Mouse (Mus musculus) midbrain, embryonic 13.5 days (tissue): ENCODE measurements at regions not wholly inside any gene's neighbourhood (a gene's known extent, or its start where the extent isn't known, plus 50 kb on each side); places are given as distances from the start of the nearest gene placed in this dataset.

Experiments used
- ATAC-seq: fragments of 200-750 bp; cut with Nextera tagmentation; 2 replicates; pipeline ENCODE4 v1.8.0; 2017; ENCODE audit warnings: mild to moderate bottlenecking, moderate TSS enrichment, moderate library complexity
- H3K27ac ChIP-seq: fragments of 300-500 bp; sonication (generic); 2 replicates; pipeline ENCODE4 v1.5.1; 2015; ENCODE audit warnings: inconsistent platforms, mild to moderate bottlenecking, moderate library complexity
- H3K27me3 ChIP-seq: fragments of 300-500 bp; sonication (generic); 2 replicates; pipeline ENCODE4 v1.6.1; 2015; ENCODE audit warnings: mild to moderate bottlenecking, inconsistent platforms
- H3K36me3 ChIP-seq: fragments of 300-500 bp; sonication (generic); 2 replicates; pipeline ENCODE4 v1.6.1; 2015; ENCODE audit warnings: mild to moderate bottlenecking, inconsistent platforms
- H3K4me1 ChIP-seq: fragments of 300-500 bp; sonication (generic); replicated peaks from 2 replicates; pipeline ENCODE4 v1.6.1; 2015; ENCODE audit warnings: inconsistent platforms
- H3K4me2 ChIP-seq: fragments of 300-500 bp; sonication (generic); replicated peaks from 2 replicates; pipeline ENCODE4 v1.6.1; 2015; ENCODE audit warnings: moderate library complexity, mild to moderate bottlenecking, inconsistent platforms
- H3K4me3 ChIP-seq: fragments of 300-500 bp; sonication (generic); replicated peaks from 2 replicates; pipeline ENCODE4 v1.5.1; 2015; ENCODE audit warnings: mild to moderate bottlenecking, inconsistent platforms
- H3K9ac ChIP-seq: fragments of 300-500 bp; sonication (generic); replicated peaks from 2 replicates; pipeline ENCODE4 v1.6.1; 2015; ENCODE audit warnings: mild to moderate bottlenecking, inconsistent platforms
- H3K9me3 ChIP-seq: fragments of 300-500 bp; sonication (generic); 2 replicates; pipeline ENCODE4 v1.6.1; 2016; ENCODE audit warnings: mild to moderate bottlenecking, inconsistent platforms
- WGBS: fragments of 180-500 bp; shearing (Covaris S2); methylation state at CpG from one replicate; pipeline ENCODE4 v1.1.7; 2015; 5-methylcytosine and 5-hydroxymethylcytosine counted together

DNA sequence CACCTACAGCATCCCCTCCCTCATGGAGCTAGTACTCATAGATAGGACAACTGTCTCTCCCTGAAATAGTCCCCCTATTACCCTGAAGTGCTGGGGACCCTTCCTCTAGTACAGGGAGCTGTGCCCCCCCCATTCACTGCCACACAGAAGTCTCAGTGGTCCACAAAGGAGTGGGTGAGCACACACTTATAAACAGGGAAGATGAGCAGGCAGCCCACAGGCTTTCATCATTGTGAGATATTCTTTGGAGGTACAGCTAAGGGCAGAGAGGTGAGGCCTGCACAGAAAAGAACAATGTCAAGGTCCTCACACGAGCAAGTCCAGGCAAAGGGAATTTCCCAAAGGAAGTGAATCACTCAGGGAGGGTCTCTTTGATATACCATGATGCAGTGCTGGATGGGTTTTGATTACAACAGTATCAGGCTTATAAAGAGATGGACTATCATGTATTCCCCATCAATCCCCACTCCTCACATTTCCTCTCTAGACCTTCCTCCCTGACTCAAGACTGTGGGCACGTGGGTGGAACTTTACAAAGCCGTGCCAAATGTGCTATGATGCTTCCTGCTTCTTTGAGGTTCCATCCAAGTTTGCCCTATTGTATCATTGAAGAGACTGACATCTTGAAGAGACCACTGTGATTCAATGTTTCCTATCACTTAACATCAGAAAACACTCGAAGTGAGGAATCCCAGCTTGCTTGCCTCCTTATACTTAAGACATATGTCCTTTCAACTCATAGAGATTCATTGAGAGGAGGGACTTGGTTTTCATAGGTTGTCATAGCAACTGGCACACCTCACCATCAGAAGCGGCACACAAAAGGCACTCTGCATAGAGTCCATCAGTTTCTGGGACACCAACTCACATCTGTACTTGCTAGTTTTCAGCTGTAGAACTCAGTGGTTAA lies 104.2 kb upstream of the Bcl6 start:
- ATAC-seq = no peak
- Histone ChIP-seq H3K27me3 (no peaks in the 10 kb centered on the region), H3K9ac (no peak overlapping the region), H3K9me3 (no peaks in the 10 kb centered on the region), H3K4me2 (no peak overlapping the region), H3K27ac (no peak overlapping the region), H3K4me1 (no peaks in the 10 kb centered on the region), H3K36me3 (no peaks in the 10 kb centered on the region), H3K4me3 (no peak overlapping the region)
- 85% methylated on average over 5 of the region's 5 CpGs for whole genome bisulfite sequencing

DNA sequence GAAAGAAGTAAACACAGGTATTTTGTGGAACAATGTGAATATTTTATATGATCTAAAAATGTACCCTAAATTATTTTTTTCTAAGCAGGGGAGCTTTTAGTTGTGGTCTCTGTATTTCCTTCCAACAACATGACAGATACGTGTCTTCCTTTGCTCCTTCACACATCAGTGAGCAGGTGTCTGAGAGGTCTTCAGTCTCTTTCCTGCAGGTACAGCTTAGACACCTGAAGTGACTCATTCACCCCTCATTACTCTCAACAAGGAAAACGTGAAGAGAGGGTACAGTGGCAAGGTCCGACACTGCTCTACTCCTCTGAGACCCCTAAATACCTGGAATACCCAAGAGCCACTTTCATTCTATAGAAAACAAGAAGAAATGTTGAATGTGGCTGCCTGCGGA lies 103.5 kb upstream of the Bcl6 start:
- H3K36me3 ChIP-seq = no peaks in the 10 kb centered on the region
- no peak overlapping the region for H3K27ac ChIP-seq
- H3K4me3 ChIP-seq = no peak overlapping the region
- H3K4me1 ChIP-seq = no peaks in the 10 kb centered on the region
- H3K9ac ChIP-seq = no peak overlapping the region
- no peak for ATAC-seq
- no peaks in the 10 kb centered on the region for H3K9me3 ChIP-seq
- no peak overlapping the region for H3K4me2 ChIP-seq
- H3K27me3 ChIP-seq = no peaks in the 10 kb centered on the region
- WGBS = 82% methylated on average over 4 of the region's 4 CpGs

DNA sequence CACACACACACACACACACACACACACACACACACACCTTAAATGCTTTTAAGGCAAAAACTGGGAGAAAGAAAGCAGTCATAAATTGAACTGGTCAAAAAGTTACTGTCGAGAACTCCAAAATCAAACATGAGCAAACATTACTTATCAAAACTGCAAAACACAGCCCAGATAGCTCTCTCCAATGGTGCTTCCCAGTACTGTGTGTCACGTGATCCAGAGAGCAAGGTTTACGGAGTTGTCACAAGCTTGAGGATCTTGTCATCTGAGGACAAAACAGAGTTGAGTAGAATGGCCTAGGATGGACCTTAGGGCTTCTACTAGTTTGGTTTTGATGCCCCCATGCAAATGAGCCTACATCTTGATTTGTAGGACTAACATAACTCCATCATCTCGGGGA lies 102.3 kb upstream of the Bcl6 start:
- no peak overlapping the region for H3K27ac ChIP-seq
- ATAC-seq = no peak
- no peaks in the 10 kb centered on the region for H3K27me3 ChIP-seq
- no peaks in the 10 kb centered on the region for H3K9me3 ChIP-seq
- H3K9ac ChIP-seq = no peak overlapping the region
- 91% methylated on average over 4 of the region's 4 CpGs for WGBS
- no peak overlapping the region for H3K4me2 ChIP-seq
- no peaks in the 10 kb centered on the region for H3K36me3 ChIP-seq
- no peak overlapping the region for H3K4me3 ChIP-seq
- no peaks in the 10 kb centered on the region for H3K4me1 ChIP-seq

DNA sequence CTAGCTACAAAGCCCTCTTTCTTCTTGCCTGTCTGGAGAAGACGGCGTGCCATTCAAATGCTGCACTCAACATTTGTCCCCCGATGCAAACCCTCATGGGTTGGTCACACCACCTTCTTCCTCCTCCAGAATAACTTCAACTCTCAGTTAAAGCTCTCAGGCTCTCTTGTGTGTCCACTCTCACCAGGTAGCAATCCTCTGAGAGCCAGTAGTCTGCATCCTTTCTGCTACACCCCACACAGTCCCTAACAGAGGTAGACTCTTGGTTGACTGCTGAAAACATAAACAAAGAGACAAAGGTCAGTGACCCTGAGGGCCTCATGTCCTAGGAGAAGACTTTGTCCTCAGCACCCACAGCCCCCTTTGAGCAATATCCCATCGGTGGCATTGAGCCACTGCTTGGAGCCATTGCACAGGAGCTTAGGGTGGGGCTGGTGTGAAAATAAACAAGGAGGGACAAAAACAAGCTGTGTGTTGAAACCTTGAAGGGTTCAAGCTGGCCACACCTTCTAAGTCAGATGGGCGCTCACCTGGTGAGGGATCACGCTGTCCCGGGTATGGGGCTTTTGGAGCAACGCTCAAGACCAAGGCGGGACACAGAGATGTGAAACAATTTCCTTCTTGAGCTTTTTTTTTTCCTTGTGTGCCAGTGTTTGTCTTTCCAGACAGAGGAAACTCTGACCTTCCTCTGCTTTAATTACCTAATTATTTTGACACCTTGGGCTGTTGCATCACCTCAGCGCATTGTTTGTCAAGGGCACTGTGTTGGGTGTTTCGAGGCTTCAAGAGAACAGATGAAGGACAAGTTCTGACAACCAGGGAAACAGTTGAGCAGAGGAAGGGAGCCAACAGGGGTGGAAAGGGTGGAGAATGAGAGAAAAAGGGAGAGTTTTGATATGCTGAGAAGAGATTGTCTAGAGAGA lies 101.4 kb upstream of the Bcl6 start:
- Histone ChIP-seq H3K9ac (no peak overlapping the region), H3K36me3 (no peaks in the 10 kb centered on the region), H3K27me3 (no peaks in the 10 kb centered on the region), H3K4me1 (no peaks in the 10 kb centered on the region), H3K27ac (no peak overlapping the region), H3K9me3 (no peaks in the 10 kb centered on the region), H3K4me2 (no peak overlapping the region), H3K4me3 (no peak overlapping the region)
- ATAC-seq = no peak
- 91% methylated on average over 11 of the region's 11 CpGs for WGBS

- H3K27ac ChIP-seq = no peak overlapping the region
- H3K9me3 ChIP-seq = no peaks in the 10 kb centered on the region
- no peak overlapping the region for H3K9ac ChIP-seq
- ATAC-seq = no peak
- no peaks in the 10 kb centered on the region for H3K4me1 ChIP-seq
- no peak overlapping the region for H3K4me2 ChIP-seq
- no peak overlapping the region for H3K4me3 ChIP-seq
- H3K27me3 ChIP-seq = no peaks in the 10 kb centered on the region
- no peaks in the 10 kb centered on the region for H3K36me3 ChIP-seq
- 83% methylated on average over 8 of the region's 8 CpGs for WGBS
Observed at GRCm38 (mm10) chr16:24083966-24084365, 95.3 kb upstream of the Bcl6 start.

GRCm38 (mm10) chr16:24080471-24080870 lies 91.8 kb upstream of the Bcl6 start:
- 94% methylated on average over 5 of the region's 5 CpGs for WGBS
- H3K4me2 ChIP-seq = no peak overlapping the region
- H3K27ac ChIP-seq = no peak overlapping the region
- no peaks in the 10 kb centered on the region for H3K4me1 ChIP-seq
- H3K27me3 ChIP-seq = no peaks in the 10 kb centered on the region
- no peaks in the 10 kb centered on the region for H3K9me3 ChIP-seq
- no peak overlapping the region for H3K9ac ChIP-seq
- H3K4me3 ChIP-seq = no peak overlapping the region
- H3K36me3 ChIP-seq = no peaks in the 10 kb centered on the region
- ATAC-seq = no peak

DNA sequence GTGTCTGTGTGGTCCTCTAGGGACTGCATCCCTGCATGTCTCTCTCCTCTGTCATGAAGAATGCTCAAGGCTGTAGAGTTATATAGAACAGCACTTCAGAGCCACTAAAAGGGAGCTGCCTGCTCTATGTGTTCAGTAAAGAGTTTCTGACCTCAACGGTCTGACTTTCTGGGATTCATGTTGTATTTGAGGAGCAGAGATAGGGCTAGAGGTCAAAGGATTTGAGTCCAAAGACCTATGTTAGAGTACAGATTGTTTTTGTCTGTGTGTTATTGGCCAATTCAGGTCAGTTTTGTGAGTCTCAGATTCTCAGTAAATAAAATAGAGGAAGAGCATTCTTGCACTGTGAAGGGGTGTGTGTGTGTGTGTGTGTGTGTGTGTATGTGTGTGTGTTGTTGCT lies 90.0 kb upstream of the Bcl6 start:
- no peaks in the 10 kb centered on the region for H3K9me3 ChIP-seq
- H3K36me3 ChIP-seq = no peaks in the 10 kb centered on the region
- ATAC-seq = no peak
- H3K9ac ChIP-seq = no peak overlapping the region
- H3K27me3 ChIP-seq = no peaks in the 10 kb centered on the region
- no peak overlapping the region for H3K4me2 ChIP-seq
- no peaks in the 10 kb centered on the region for H3K4me1 ChIP-seq
- no peak overlapping the region for H3K27ac ChIP-seq
- WGBS = 83% methylated on average over 1 of the region's 1 CpGs
- H3K4me3 ChIP-seq = no peak overlapping the region

DNA sequence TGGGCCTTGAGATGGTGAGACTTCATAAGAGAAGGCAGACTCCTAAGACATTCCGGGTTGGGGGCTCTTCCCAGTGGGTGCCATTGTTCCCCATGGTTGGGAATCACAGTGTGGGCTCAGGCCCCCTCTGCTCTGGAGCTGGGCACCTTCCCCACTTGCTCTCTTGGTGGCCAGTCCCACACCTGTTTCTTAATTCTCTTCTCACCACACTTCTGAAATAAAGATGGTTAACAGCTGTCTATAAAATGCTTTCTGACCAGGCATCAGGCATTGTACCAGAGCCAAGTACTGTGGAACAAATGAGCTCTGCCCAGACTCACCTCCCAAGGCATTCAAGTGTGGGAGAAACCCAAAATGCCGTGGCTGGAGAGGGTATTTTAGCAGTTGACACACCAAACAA lies 88.8 kb upstream of the Bcl6 start:
- H3K27ac ChIP-seq = no peak overlapping the region
- no peaks in the 10 kb centered on the region for H3K9me3 ChIP-seq
- H3K4me1 ChIP-seq = no peaks in the 10 kb centered on the region
- ATAC-seq = no peak
- no peak overlapping the region for H3K4me2 ChIP-seq
- H3K36me3 ChIP-seq = no peaks in the 10 kb centered on the region
- WGBS = 81% methylated on average over 2 of the region's 2 CpGs
- no peak overlapping the region for H3K9ac ChIP-seq
- H3K27me3 ChIP-seq = no peaks in the 10 kb centered on the region
- H3K4me3 ChIP-seq = no peak overlapping the region

- H3K27ac ChIP-seq = no peak overlapping the region
- no peak overlapping the region for H3K4me3 ChIP-seq
- no peaks in the 10 kb centered on the region for H3K36me3 ChIP-seq
- H3K4me2 ChIP-seq = no peak overlapping the region
- no peaks in the 10 kb centered on the region for H3K4me1 ChIP-seq
- no peak for ATAC-seq
- H3K9ac ChIP-seq = no peak overlapping the region
- H3K27me3 ChIP-seq = no peaks in the 10 kb centered on the region
- WGBS = 90% methylated on average over 4 of the region's 4 CpGs
- no peaks in the 10 kb centered on the region for H3K9me3 ChIP-seq
Observed at GRCm38 (mm10) chr16:24076799-24077136, 88.1 kb upstream of the Bcl6 start.

DNA sequence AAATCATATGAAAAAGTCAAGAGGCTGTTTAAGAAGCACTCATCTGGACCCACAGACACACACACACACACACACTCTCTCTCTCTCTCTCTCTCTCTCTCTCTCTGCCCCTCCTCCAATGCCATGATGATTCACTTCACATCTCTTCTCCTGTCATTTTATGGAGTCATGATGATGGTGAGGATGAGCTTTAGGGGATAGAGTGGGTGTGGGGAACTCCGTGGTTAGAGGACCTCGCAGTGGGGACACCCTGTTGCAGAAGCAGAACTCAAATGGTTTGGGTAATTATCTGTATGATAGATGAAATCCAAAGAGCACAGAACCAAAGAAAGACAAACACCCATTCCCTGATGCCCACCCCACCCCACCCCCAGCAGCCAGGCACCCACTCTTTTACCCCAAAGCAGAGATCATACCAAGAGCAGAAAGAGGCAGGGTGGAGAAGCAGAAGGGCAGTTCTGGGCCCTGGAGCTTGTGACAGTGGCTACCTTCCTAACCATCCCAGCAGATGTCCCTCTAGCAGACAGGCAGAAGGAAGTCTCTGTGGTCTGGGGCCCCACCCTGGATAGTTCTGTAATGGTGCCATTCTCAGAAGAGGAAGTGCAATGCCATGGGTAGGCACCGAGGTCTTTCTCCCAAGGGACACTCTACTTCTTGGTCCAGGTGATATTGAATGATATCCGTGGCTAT lies 87.6 kb upstream of the Bcl6 start:
- Histone ChIP-seq H3K36me3 (no peaks in the 10 kb centered on the region), H3K9ac (no peak overlapping the region), H3K9me3 (no peaks in the 10 kb centered on the region), H3K4me2 (no peak overlapping the region), H3K27me3 (no peaks in the 10 kb centered on the region), H3K4me3 (no peak overlapping the region), H3K27ac (no peak overlapping the region), H3K4me1 (no peaks in the 10 kb centered on the region)
- no peak for ATAC-seq
- 83% methylated on average over 4 of the region's 4 CpGs for WGBS

DNA sequence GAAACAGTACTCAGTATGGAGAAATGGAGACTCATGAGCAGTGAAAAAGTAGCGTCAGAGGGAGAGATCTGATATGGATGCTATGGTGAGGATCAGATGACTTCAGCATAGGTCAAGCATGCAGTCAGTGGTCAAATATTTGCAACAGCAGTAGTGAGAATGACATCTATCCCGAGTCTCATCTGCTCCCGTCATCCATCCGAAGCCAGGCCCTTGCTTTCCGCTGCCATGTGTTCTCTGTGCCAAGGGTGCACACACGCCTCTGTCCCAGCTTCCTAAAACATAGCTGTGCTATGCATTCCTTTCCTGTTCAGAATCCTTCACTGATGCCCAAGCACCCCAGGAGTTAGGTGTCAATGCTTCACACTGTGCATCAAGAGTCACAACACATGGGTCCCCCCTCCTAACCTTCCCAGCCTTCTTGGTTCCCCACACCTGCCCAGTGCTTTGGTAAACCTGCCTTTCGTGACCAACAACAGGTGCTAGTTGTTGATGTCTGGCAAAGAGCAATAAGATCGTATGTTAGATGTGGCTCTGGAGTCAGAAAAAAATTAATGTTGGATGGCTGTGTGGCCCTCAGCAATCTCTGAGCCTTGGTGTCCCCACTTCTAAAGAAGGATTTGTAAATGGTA lies 85.1 kb upstream of the Bcl6 start:
- H3K4me3 ChIP-seq = no peak overlapping the region
- no peak overlapping the region for H3K27ac ChIP-seq
- no peak for ATAC-seq
- no peaks in the 10 kb centered on the region for H3K27me3 ChIP-seq
- no peak overlapping the region for H3K9ac ChIP-seq
- no peak overlapping the region for H3K4me2 ChIP-seq
- no peaks in the 10 kb centered on the region for H3K4me1 ChIP-seq
- 93% methylated on average over 8 of the region's 8 CpGs for WGBS
- H3K36me3 ChIP-seq = no peaks in the 10 kb centered on the region
- H3K9me3 ChIP-seq = no peaks in the 10 kb centered on the region

DNA sequence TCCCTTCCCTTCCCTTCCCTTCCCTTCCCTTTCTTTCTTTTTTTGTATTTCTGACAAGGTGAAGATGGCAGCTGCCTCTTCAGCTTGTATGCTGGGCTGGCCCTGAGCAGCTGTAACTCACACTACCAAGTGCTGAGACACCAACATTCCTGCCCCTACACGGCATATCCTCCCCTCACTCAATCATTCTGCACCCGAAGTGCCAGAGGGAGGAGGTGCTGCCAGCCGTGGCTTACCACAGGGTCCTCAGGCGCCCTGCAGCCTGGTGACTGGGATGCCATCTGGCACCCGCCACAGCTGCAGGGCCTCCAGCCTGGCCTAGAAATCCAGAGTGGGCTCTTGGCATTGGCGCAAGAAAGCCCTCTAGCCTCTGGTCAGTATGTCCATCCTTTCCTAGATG lies 84.4 kb upstream of the Bcl6 start:
- Histone ChIP-seq H3K4me2 (no peak overlapping the region), H3K4me1 (no peaks in the 10 kb centered on the region), H3K9me3 (no peaks in the 10 kb centered on the region), H3K27me3 (no peaks in the 10 kb centered on the region), H3K27ac (no peak overlapping the region), H3K36me3 (no peaks in the 10 kb centered on the region), H3K9ac (no peak overlapping the region), H3K4me3 (no peak overlapping the region)
- ATAC-seq = no peak
- WGBS = 88% methylated on average over 6 of the region's 6 CpGs
